Mouse (Mus musculus) stomach, postnatal 0 days (tissue): ENCODE measurements around the gene Gripap1. TPM values are rescaled to one million over a fixed set of nuclear protein-coding genes. Genes with fewer than 3 reads are reported as not detected.

ENCODE experiments used
- ATAC-seq: fragments of 200-750 bp; cut with Nextera tagmentation; 2 replicates; pipeline ENCODE4 v1.8.0; 2017; ENCODE audit not compliant: low FRiP score, low TSS enrichment
- DNase-seq: peaks from one replicate; pipeline ENCODE4 v3.0.0-alpha.2; 2016; ENCODE audit warnings: low spot score
- H3K27ac ChIP-seq: fragments of 300-500 bp; sonication (generic); replicated peaks from 2 replicates; pipeline ENCODE4 v1.5.1; 2014; ENCODE audit warnings: mild to moderate bottlenecking, control low read depth
- H3K27me3 ChIP-seq: fragments of 300-500 bp; sonication (generic); 2 replicates; pipeline ENCODE4 v1.6.1; 2014; ENCODE audit warnings: low read length; ENCODE audit not compliant: control insufficient read depth, insufficient read depth
- H3K36me3 ChIP-seq: fragments of 300-500 bp; sonication (generic); 2 replicates; pipeline ENCODE4 v1.6.1; 2014; ENCODE audit warnings: low read length, mixed read lengths; ENCODE audit not compliant: control insufficient read depth, insufficient read depth
- H3K4me1 ChIP-seq: fragments of 300-500 bp; sonication (generic); replicated peaks from 2 replicates; pipeline ENCODE4 v1.6.1; 2014; ENCODE audit warnings: antibody characterized with exemption; ENCODE audit not compliant: control insufficient read depth, insufficient read depth
- H3K4me2 ChIP-seq: fragments of 300-500 bp; sonication (generic); replicated peaks from 2 replicates; pipeline ENCODE4 v1.6.1; 2014; ENCODE audit warnings: low read depth, mild to moderate bottlenecking, control low read depth, moderate library complexity
- H3K4me3 ChIP-seq: fragments of 300-500 bp; sonication (generic); 2 replicates; pipeline ENCODE4 v1.5.1; 2014; ENCODE audit warnings: low read depth, low read length, control low read depth
- H3K9ac ChIP-seq: fragments of 300-500 bp; sonication (generic); 2 replicates; pipeline ENCODE4 v1.6.1; 2014; ENCODE audit warnings: mild to moderate bottlenecking, low read length, control low read depth, mixed read lengths
- H3K9me3 ChIP-seq: fragments of 300-500 bp; sonication (generic); 2 replicates; pipeline ENCODE4 v1.6.1; 2016; ENCODE audit warnings: low read length; ENCODE audit not compliant: control insufficient read depth
- CTCF ChIP-seq: IDR thresholded peaks from 2 replicates; pipeline ENCODE4 v1.5.1; 2016; ENCODE audit warnings: antibody characterized with exemption, low read depth, mild to moderate bottlenecking, moderate library complexity
- EP300 ChIP-seq: optimal IDR thresholded peaks from 2 replicates; pipeline ENCODE3; 2016; ENCODE audit warnings: antibody characterized with exemption
- WGBS: fragments of 180-500 bp; shearing (Covaris S2); extraction: QIAGEN DNeasy Blood & Tissue Kit; methylation state at CpG from one replicate; pipeline ENCODE4 v1.1.7; 2014; 5-methylcytosine and 5-hydroxymethylcytosine counted together
- polyA plus RNA-seq: library from polyadenylated mRNA; unstranded; fragments of >200 nt; fragmentation: Nextera tagmentation; extraction: Ambion mirVana; gene quantifications from 2 replicates; pipeline ENCODE4 v1.2.1, GENCODE M21; 2015

Gripap1 gene
- polyA plus RNA-seq = 20.0 and 20.9 TPM in 2 replicates

- ATAC-seq (peak; percentile 91), DNase-seq (peak; percentile 77)
- H3K4me2 ChIP-seq = peak within 1 kb of the TSS; percentile 53
- no peaks in the 10 kb centered on the region for H3K27me3 ChIP-seq
- TF ChIP-seq EP300 = no peak
- no peak for TF ChIP-seq CTCF
- H3K36me3 ChIP-seq = no peaks in the 10 kb centered on the region
- peak within 1 kb of the TSS; percentile 64 for H3K9ac ChIP-seq
- H3K27ac ChIP-seq = no peak within 1 kb of the TSS
- 14% methylated on average over 24 of the region's 24 CpGs for WGBS
- H3K9me3 ChIP-seq = no peaks in the 10 kb centered on the region
- H3K4me1 ChIP-seq = no peaks in the 10 kb centered on the region
- peak within 1 kb of the TSS; percentile 44 for H3K4me3 ChIP-seq
Observed at GRCm38 (mm10) chrX:7789542-7790136, at the start of gene Gripap1. TSS of gene Gripap1 (plus strand) at chrX:7789765.

- no peaks in the 10 kb centered on the region for H3K27me3 ChIP-seq
- DNase-seq (peak; percentile 76), ATAC-seq (peak; percentile 88)
- H3K27ac ChIP-seq = peak overlapping the region; percentile 86
- no peaks in the 10 kb centered on the region for H3K36me3 ChIP-seq
- no peaks in the 10 kb centered on the region for H3K4me1 ChIP-seq
- peak overlapping the region; percentile 32 for H3K4me2 ChIP-seq
- 38% methylated on average over 10 of the region's 10 CpGs for whole genome bisulfite sequencing
- H3K9me3 ChIP-seq = no peaks in the 10 kb centered on the region
- H3K4me3 ChIP-seq = peak overlapping the region; percentile 20
- peak overlapping the region; percentile 38; the same call in 1 of the 2 replicates for H3K9ac ChIP-seq
- TF ChIP-seq CTCF (no peak), EP300 (no peak)
Observed at GRCm38 (mm10) chrX:7740082-7740819, 49.3 kb upstream of the Gripap1 start.

GRCm38 (mm10) chrX:7741103-7741502 lies 48.5 kb upstream of the Gripap1 start:
- Histone ChIP-seq H3K4me3 (peak overlapping the region; percentile 20), H3K36me3 (no peaks in the 10 kb centered on the region), H3K27ac (peak overlapping the region; percentile 86), H3K4me1 (no peaks in the 10 kb centered on the region), H3K9me3 (no peaks in the 10 kb centered on the region), H3K27me3 (no peaks in the 10 kb centered on the region), H3K4me2 (peak overlapping the region; percentile 32), H3K9ac (peak overlapping the region; percentile 23; the same call in 1 of the 2 replicates)
- 58% methylated on average over 5 of the region's 5 CpGs for WGBS
- ATAC-seq (peak; percentile 37), DNase-seq (no peak)
- no peak for TF ChIP-seq CTCF
- TF ChIP-seq EP300 = no peak

- Histone ChIP-seq H3K4me2 (no peak overlapping the region), H3K27ac (no peak overlapping the region), H3K27me3 (no peaks in the 10 kb centered on the region), H3K9ac (no peak overlapping the region), H3K36me3 (no peaks in the 10 kb centered on the region), H3K9me3 (no peaks in the 10 kb centered on the region), H3K4me3 (no peak overlapping the region), H3K4me1 (no peaks in the 10 kb centered on the region)
- TF ChIP-seq CTCF (peak; percentile 49), EP300 (no peak)
- 52% methylated on average over 5 of the region's 5 CpGs for WGBS
- DNase-seq (no peak), ATAC-seq (no peak)
Observed at GRCm38 (mm10) chrX:7743470-7743869, 46.1 kb upstream of the Gripap1 start.

- H3K27me3 ChIP-seq = no peaks in the 10 kb centered on the region
- TF ChIP-seq EP300 (no peak), CTCF (no peak)
- no peak for DNase-seq
Observed at GRCm38 (mm10) chrX:7744940-7745339, 44.6 kb upstream of the Gripap1 start.

GRCm38 (mm10) chrX:7745429-7745828 lies 44.1 kb upstream of the Gripap1 start:
- ATAC-seq = no peak
- no peaks in the 10 kb centered on the region for H3K4me1 ChIP-seq
- TF ChIP-seq CTCF (no peak), EP300 (no peak)
- 80% methylated on average over 8 of the region's 8 CpGs for WGBS
- no peak overlapping the region for H3K27ac ChIP-seq
- DNase-seq = no peak
- H3K9me3 ChIP-seq = no peaks in the 10 kb centered on the region
- H3K36me3 ChIP-seq = no peaks in the 10 kb centered on the region
- no peak overlapping the region for H3K9ac ChIP-seq
- no peak overlapping the region for H3K4me3 ChIP-seq
- no peaks in the 10 kb centered on the region for H3K27me3 ChIP-seq
- no peak overlapping the region for H3K4me2 ChIP-seq

More at GRCm38 (mm10) chrX:7744940-7745339, 44.6 kb upstream of the Gripap1 start:
- Histone ChIP-seq H3K9ac (no peak overlapping the region), H3K27ac (no peak overlapping the region), H3K4me3 (no peak overlapping the region), H3K4me2 (no peak overlapping the region), H3K4me1 (no peaks in the 10 kb centered on the region), H3K9me3 (no peaks in the 10 kb centered on the region), H3K36me3 (no peaks in the 10 kb centered on the region)
- no peak for ATAC-seq
- 53% methylated on average over 1 of the region's 1 CpGs for WGBS
